Mouse (Mus musculus) left cerebral cortex, adult 9 months (tissue): ENCODE results near the gene Alb.

Experiments
- DNase-seq, 2 experiments: peaks; one replicate each; pipeline ENCODE4 v3.0.0; 2022; ENCODE audit warnings: low spot score in 2 of 2

Alb gene

GRCm38 (mm10) chr5:90460619-90461018 is at the start of gene Alb:
TSS of gene Alb (plus strand) at chr5:90460897.
- DNase-seq, result no peak

GRCm38 (mm10) chr5:90414142-90414924 is 46.4 kb upstream of the Alb start:
- DNase-seq, result no peak

GRCm38 (mm10) chr5:90414925-90415295 is 45.8 kb upstream of the Alb start:
- DNase-seq, result no peak

- DNase-seq, result no peak
Measured at GRCm38 (mm10) chr5:90424625-90425024, 36.1 kb upstream of the Alb start.

GRCm38 (mm10) chr5:90425191-90425590 is 35.5 kb upstream of the Alb start:
- DNase-seq, result no peak

- no peak for DNase-seq
Measured at GRCm38 (mm10) chr5:90431053-90431452, 29.6 kb upstream of the Alb start.

- no peak for DNase-seq
Measured at GRCm38 (mm10) chr5:90439157-90439556, 21.5 kb upstream of the Alb start.

GRCm38 (mm10) chr5:90447577-90447976 is 13.1 kb upstream of the Alb start:
- no peak for DNase-seq

- DNase-seq, result no peak
Measured at GRCm38 (mm10) chr5:90449961-90450360, 10.7 kb upstream of the Alb start.

GRCm38 (mm10) chr5:90452711-90453110 is 8.0 kb upstream of the Alb start:
- no peak for DNase-seq

- no peak for DNase-seq
Measured at GRCm38 (mm10) chr5:90457241-90457640, 3.5 kb upstream of the Alb start.

- DNase-seq, result no peak
Measured at GRCm38 (mm10) chr5:90458727-90459126, 2.0 kb upstream of the Alb start.

GRCm38 (mm10) chr5:90466806-90467205 is 6.1 kb downstream of the Alb start:
- no peak for DNase-seq

GRCm38 (mm10) chr5:90467245-90467644 is 6.5 kb downstream of the Alb start:
- DNase-seq, result no peak

- DNase-seq, result no peak
Measured at GRCm38 (mm10) chr5:90470836-90471235, 10.1 kb downstream of the Alb start.

- no peak for DNase-seq
Measured at GRCm38 (mm10) chr5:90473902-90474301, 13.2 kb downstream of the Alb start.

- DNase-seq, result no peak
Measured at GRCm38 (mm10) chr5:90474369-90474768, 13.7 kb downstream of the Alb start.

- no peak for DNase-seq
Measured at GRCm38 (mm10) chr5:90476741-90477140, 16.0 kb downstream of the Alb start.

GRCm38 (mm10) chr5:90477308-90478140 is 16.8 kb downstream of the Alb start:
- DNase-seq, result no peak

GRCm38 (mm10) chr5:90478886-90479285 is 18.2 kb downstream of the Alb start:
- no peak for DNase-seq

GRCm38 (mm10) chr5:90485597-90485996 is 24.9 kb downstream of the Alb start:
- no peak for DNase-seq

- no peak for DNase-seq
Measured at GRCm38 (mm10) chr5:90488323-90488722, 27.6 kb downstream of the Alb start.

GRCm38 (mm10) chr5:90490518-90490917 is 29.8 kb downstream of the Alb start, which contains the start of gene Afp:
TSS of gene Afp (plus strand) at chr5:90490737.
- no peak for DNase-seq
